Mouse (Mus musculus) cerebellum, adult 2 months (tissue): ENCODE data around the gene Thap8.

Source experiments
- CTCF ChIP-seq: fragments of 200-500 bp; IDR thresholded peaks from 2 replicates; pipeline ENCODE4 v1.5.1; 2011; ENCODE audit warnings: low read depth, mild to moderate bottlenecking, control low read depth, low read length, moderate library complexity, borderline replicate concordance; ENCODE audit not compliant: insufficient read depth
- POLR2A ChIP-seq: fragments of 200-500 bp; IDR thresholded peaks from 2 replicates; pipeline ENCODE4 v1.6.1; 2011; ENCODE audit warnings: low read length, control low read depth, borderline replicate concordance; ENCODE audit not compliant: insufficient read depth

DNA sequence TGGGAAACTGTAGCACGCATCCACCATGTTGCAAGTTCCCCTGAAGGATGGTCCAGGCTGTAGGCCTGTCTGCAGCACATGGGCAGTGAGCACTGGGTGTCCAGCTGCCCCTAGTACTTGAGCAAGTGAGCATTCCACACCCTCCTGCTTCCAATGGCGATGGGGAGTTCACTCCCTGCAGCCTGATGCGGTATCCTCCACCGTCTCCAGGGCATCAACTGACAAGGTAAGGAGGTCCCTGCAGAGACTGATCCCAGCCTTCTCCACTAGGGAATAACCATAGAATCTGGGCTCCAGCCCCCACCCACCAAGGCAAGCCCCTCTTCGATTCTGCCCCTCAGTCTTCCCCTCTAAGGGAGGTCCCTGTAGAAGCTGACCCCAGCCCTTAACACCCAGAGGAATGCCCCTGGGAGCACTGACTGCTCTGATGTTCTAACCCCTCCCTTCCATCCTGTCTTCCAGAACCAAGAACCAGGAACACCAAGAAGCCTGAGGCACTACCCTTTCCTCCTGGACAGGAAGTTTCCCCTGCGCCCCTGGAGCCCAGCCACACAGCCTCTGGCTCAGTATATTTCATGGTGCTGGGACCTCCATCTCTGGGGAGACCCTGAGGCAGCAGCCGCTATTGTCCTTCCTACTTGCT lies 9.3 kb downstream of the Thap8 start:
- no peak for TF ChIP-seq CTCF
- TF ChIP-seq POLR2A: no peak
